Mouse (Mus musculus): ENCODE results near the gene Trmt112. TPM values are rescaled to one million over a fixed set of nuclear protein-coding genes. Genes with fewer than 3 reads are reported as not detected.

Trmt112 gene
- polyA plus RNA-seq, 1 experiment from 2014 or later, result 155 TPM

Small RNA genes lying within 50 kb of the gene (microRNA-seq; reads per million reads assigned to microRNA genes)
- gene Mir6990, result 2.1 reads per million

Other genes starting within 250 kb of the Trmt112 start
- 4.9 and 5.4 TPM in 2 replicates for gene Rps6ka4, start 69.1 kb upstream of the Trmt112 start, polyA plus RNA-seq (2016; fragmentation: Nextera tagmentation; extraction: Ambion mirVana)
- gene Ccdc88b, start 51.5 kb upstream of the Trmt112 start, polyA plus RNA-seq (2016; fragmentation: Nextera tagmentation; extraction: Ambion mirVana), result 0.32 and 0.36 TPM in 2 replicates
- 144 and 154 TPM in 2 replicates for gene Prdx5, start 408 bp downstream of the Trmt112 start, polyA plus RNA-seq (2016; fragmentation: Nextera tagmentation; extraction: Ambion mirVana)
- gene Esrra, start 12.1 kb downstream of the Trmt112 start, polyA plus RNA-seq (2016; fragmentation: Nextera tagmentation; extraction: Ambion mirVana), result 8.4 and 9.0 TPM in 2 replicates
- 0.55 and 0.60 TPM in 2 replicates for gene Catsperz, start 15.7 kb downstream of the Trmt112 start, polyA plus RNA-seq (2016; fragmentation: Nextera tagmentation; extraction: Ambion mirVana)
- 0.24 TPM in 1 of 2 replicates, not detected in the other for gene Kcnk4, start 24.8 kb downstream of the Trmt112 start, polyA plus RNA-seq (2016; fragmentation: Nextera tagmentation; extraction: Ambion mirVana)
- gene Bad, start 32.2 kb downstream of the Trmt112 start, polyA plus RNA-seq (2016; fragmentation: Nextera tagmentation; extraction: Ambion mirVana), result 55.9 and 59.8 TPM in 2 replicates
- gene Gpr137, start 32.8 kb downstream of the Trmt112 start, polyA plus RNA-seq (2016; fragmentation: Nextera tagmentation; extraction: Ambion mirVana), result 22.8 and 26.5 TPM in 2 replicates
- gene Ppp1r14b, start 65.3 kb downstream of the Trmt112 start, polyA plus RNA-seq (2016; fragmentation: Nextera tagmentation; extraction: Ambion mirVana), result 103 TPM in 2 replicates
- gene Plcb3, start 66.8 kb downstream of the Trmt112 start, polyA plus RNA-seq (2016; fragmentation: Nextera tagmentation; extraction: Ambion mirVana), result 25.2 and 25.8 TPM in 2 replicates
- gene Fkbp2, start 70.8 kb downstream of the Trmt112 start, polyA plus RNA-seq (2016; fragmentation: Nextera tagmentation; extraction: Ambion mirVana), result 106 TPM in 2 replicates
- 31.0 and 32.9 TPM in 2 replicates for gene Vegfb, start 78.0 kb downstream of the Trmt112 start, polyA plus RNA-seq (2016; fragmentation: Nextera tagmentation; extraction: Ambion mirVana)
- 19.5 and 19.7 TPM in 2 replicates for gene Dnajc4, start 82.9 kb downstream of the Trmt112 start, polyA plus RNA-seq (2016; fragmentation: Nextera tagmentation; extraction: Ambion mirVana)
- gene Nudt22, start 86.4 kb downstream of the Trmt112 start, polyA plus RNA-seq (2016; fragmentation: Nextera tagmentation; extraction: Ambion mirVana), result 18.4 TPM in 2 replicates
- 10.0 and 10.4 TPM in 2 replicates for gene Trpt1, start 86.4 kb downstream of the Trmt112 start, polyA plus RNA-seq (2016; fragmentation: Nextera tagmentation; extraction: Ambion mirVana)
- gene Fermt3, start 109.8 kb downstream of the Trmt112 start, polyA plus RNA-seq (2016; fragmentation: Nextera tagmentation; extraction: Ambion mirVana), result 8.8 TPM in 2 replicates
- gene Stip1, start 130.3 kb downstream of the Trmt112 start, polyA plus RNA-seq (2016; fragmentation: Nextera tagmentation; extraction: Ambion mirVana), result 456 and 486 TPM in 2 replicates
- 3.7 and 3.9 TPM in 2 replicates for gene Macrod1, start 147.1 kb downstream of the Trmt112 start, polyA plus RNA-seq (2016; fragmentation: Nextera tagmentation; extraction: Ambion mirVana)
- 4.0 and 4.8 TPM in 2 replicates for gene Flrt1, start 196.0 kb downstream of the Trmt112 start, polyA plus RNA-seq (2016; fragmentation: Nextera tagmentation; extraction: Ambion mirVana)

All from forebrain, embryonic 10.5 days (tissue).